Mouse (Mus musculus) retina, adult 2 months (tissue): ENCODE data around the gene Rabac1.

ENCODE experiments used
- DNase-seq: peaks from one replicate; pipeline ENCODE4 v3.0.0-alpha.2; 2012; ENCODE audit warnings: low read depth, low spot score

Rabac1 gene

GRCm38 (mm10) chr7:24971972-24972893 lies at the start of gene Rabac1:
Gene Rabac1, minus strand, starts transcription at chr7:24972754.
- peak; percentile 92 for DNase-seq

GRCm38 (mm10) chr7:25011592-25011991 lies 39.0 kb upstream of the Rabac1 start:
- no peak for DNase-seq

- DNase-seq = peak; percentile 54
Measured at GRCm38 (mm10) chr7:25010090-25010913, 37.7 kb upstream of the Rabac1 start.

- no peak for DNase-seq
Measured at GRCm38 (mm10) chr7:25009099-25009700, 36.6 kb upstream of the Rabac1 start.

- peak; percentile 23 for DNase-seq
Measured at GRCm38 (mm10) chr7:25008635-25009034, 36.1 kb upstream of the Rabac1 start.

GRCm38 (mm10) chr7:25007609-25008374 lies 35.2 kb upstream of the Rabac1 start:
- peak; percentile 29 for DNase-seq

- DNase-seq = no peak
Measured at GRCm38 (mm10) chr7:25006586-25007364, 34.2 kb upstream of the Rabac1 start.

- DNase-seq = no peak
Measured at GRCm38 (mm10) chr7:25006171-25006570, 33.6 kb upstream of the Rabac1 start.

- peak; percentile 72 for DNase-seq
Measured at GRCm38 (mm10) chr7:25005421-25006065, 33.0 kb upstream of the Rabac1 start, which contains the start of gene Atp1a3. Gene Atp1a3, minus strand, starts transcription at chr7:25005958.

GRCm38 (mm10) chr7:25004806-25005205 lies 32.3 kb upstream of the Rabac1 start:
- DNase-seq = peak; percentile 22

- no peak for DNase-seq
Measured at GRCm38 (mm10) chr7:25003820-25004388, 31.4 kb upstream of the Rabac1 start.

- peak; percentile 68 for DNase-seq
Measured at GRCm38 (mm10) chr7:25003291-25003690, 30.7 kb upstream of the Rabac1 start.

GRCm38 (mm10) chr7:25000711-25001110 lies 28.2 kb upstream of the Rabac1 start:
- no peak for DNase-seq

GRCm38 (mm10) chr7:25000211-25000610 lies 27.7 kb upstream of the Rabac1 start:
- DNase-seq = no peak

- no peak for DNase-seq
Measured at GRCm38 (mm10) chr7:24993081-24993480, 20.5 kb upstream of the Rabac1 start.

- no peak for DNase-seq
Measured at GRCm38 (mm10) chr7:24990478-24990877, 17.9 kb upstream of the Rabac1 start.

GRCm38 (mm10) chr7:24987941-24988340 lies 15.4 kb upstream of the Rabac1 start:
- DNase-seq = no peak

- DNase-seq = no peak
Measured at GRCm38 (mm10) chr7:24985799-24986198, 13.2 kb upstream of the Rabac1 start.

GRCm38 (mm10) chr7:24984307-24984706 lies 11.8 kb upstream of the Rabac1 start:
- DNase-seq = no peak
